Mouse (Mus musculus): ENCODE measurements around the gene Ptch2.

- TF ChIP-seq CTCF (IDR thresholded peaks at IDR 0.05; ENCODE audit: low read depth, low read length) = no peak
- TF ChIP-seq POLR2A (IDR thresholded peaks at IDR 0.05; ENCODE audit: extremely low read depth, insufficient read depth, low read length) = no peak
These were observed 37.5 kb downstream of the Ptch2 start for GRCm38 (mm10) chr4:117133366-117133796.

Data from liver, adult 2 months (tissue).